Mouse (Mus musculus): ENCODE measurements around the gene Jaml. TPM values are rescaled to one million over a fixed set of nuclear protein-coding genes. Genes with fewer than 3 reads are reported as not detected.

The Jaml gene
- polyA plus RNA-seq, 1 experiment from 2014 or later = 0.70 TPM

- DNase-seq (ENCODE audit: low spot score) = no peak
- Histone ChIP-seq H3K27ac (no peak overlapping the region), H3K9ac (ENCODE audit: low read depth, low read length) (no peak overlapping the region), H3K4me3 (replicated peaks; ENCODE audit: low read depth, low read length) (no peak overlapping the region), H3K9me3 (replicated peaks; ENCODE audit: low read length) (no peaks in the 10 kb centered on the region), H3K4me1 (replicated peaks; ENCODE audit: insufficient read depth, low read length) (no peaks in the 10 kb centered on the region), H3K36me3 (ENCODE audit: insufficient read depth, low read length) (no peaks in the 10 kb centered on the region), H3K4me2 (ENCODE audit: low read length) (no peak overlapping the region), H3K27me3 (ENCODE audit: insufficient read depth, low read length) (no peaks in the 10 kb centered on the region)
- WGBS = 63% methylated on average over 6 of the region's 6 CpGs
- ATAC-seq (replicated peaks; ENCODE audit: low FRiP score, low read depth) = no peak
- no peak for TF ChIP-seq CTCF (IDR thresholded peaks at IDR 0.05; ENCODE audit: low read depth)
These were observed 14.6 kb upstream of the Jaml start for GRCm38 (mm10) chr9:45064421-45064820.

- Histone ChIP-seq H3K4me2 (ENCODE audit: low read length) (no peak overlapping the region), H3K9me3 (replicated peaks; ENCODE audit: low read length) (no peaks in the 10 kb centered on the region), H3K4me3 (replicated peaks; ENCODE audit: low read depth, low read length) (no peak overlapping the region), H3K27me3 (ENCODE audit: insufficient read depth, low read length) (no peaks in the 10 kb centered on the region), H3K27ac (no peak overlapping the region), H3K36me3 (ENCODE audit: insufficient read depth, low read length) (no peaks in the 10 kb centered on the region), H3K9ac (ENCODE audit: low read depth, low read length) (no peak overlapping the region), H3K4me1 (replicated peaks; ENCODE audit: insufficient read depth, low read length) (no peaks in the 10 kb centered on the region)
- WGBS = 71% methylated on average over 4 of the region's 4 CpGs
- no peak for TF ChIP-seq CTCF (IDR thresholded peaks at IDR 0.05; ENCODE audit: low read depth)
- ATAC-seq (replicated peaks; ENCODE audit: low FRiP score, low read depth) = no peak
- DNase-seq (ENCODE audit: low spot score) = no peak
These were observed 12.2 kb upstream of the Jaml start for GRCm38 (mm10) chr9:45066735-45067134.

GRCm38 (mm10) chr9:45071800-45072199, 7.2 kb upstream of the Jaml start:
- Histone ChIP-seq H3K9ac (ENCODE audit: low read depth, low read length) (no peak overlapping the region), H3K36me3 (ENCODE audit: insufficient read depth, low read length) (no peaks in the 10 kb centered on the region), H3K9me3 (replicated peaks; ENCODE audit: low read length) (no peaks in the 10 kb centered on the region), H3K27ac (no peak overlapping the region), H3K4me2 (ENCODE audit: low read length) (no peak overlapping the region), H3K4me3 (replicated peaks; ENCODE audit: low read depth, low read length) (no peak overlapping the region), H3K27me3 (ENCODE audit: insufficient read depth, low read length) (no peaks in the 10 kb centered on the region), H3K4me1 (replicated peaks; ENCODE audit: insufficient read depth, low read length) (no peaks in the 10 kb centered on the region)
- 57% methylated on average over 3 of the region's 3 CpGs for WGBS
- no peak for TF ChIP-seq CTCF (IDR thresholded peaks at IDR 0.05; ENCODE audit: low read depth)
- ATAC-seq (replicated peaks; ENCODE audit: low FRiP score, low read depth) = no peak
- no peak for DNase-seq (ENCODE audit: low spot score)

- Histone ChIP-seq H3K9ac (ENCODE audit: low read depth, low read length) (no peak overlapping the region), H3K4me3 (replicated peaks; ENCODE audit: low read depth, low read length) (no peak overlapping the region), H3K27me3 (ENCODE audit: insufficient read depth, low read length) (no peaks in the 10 kb centered on the region), H3K4me2 (ENCODE audit: low read length) (no peak overlapping the region), H3K36me3 (ENCODE audit: insufficient read depth, low read length) (no peaks in the 10 kb centered on the region), H3K27ac (no peak overlapping the region), H3K9me3 (replicated peaks; ENCODE audit: low read length) (no peaks in the 10 kb centered on the region), H3K4me1 (replicated peaks; ENCODE audit: insufficient read depth, low read length) (no peaks in the 10 kb centered on the region)
- DNase-seq (ENCODE audit: low spot score) (no peak), ATAC-seq (replicated peaks; ENCODE audit: low FRiP score, low read depth) (no peak)
- TF ChIP-seq CTCF (IDR thresholded peaks at IDR 0.05; ENCODE audit: low read depth) = no peak
- WGBS = 68% methylated on average over 3 of the region's 3 CpGs
These were observed 1.1 kb upstream of the Jaml start for GRCm38 (mm10) chr9:45077859-45078258.

DNA sequence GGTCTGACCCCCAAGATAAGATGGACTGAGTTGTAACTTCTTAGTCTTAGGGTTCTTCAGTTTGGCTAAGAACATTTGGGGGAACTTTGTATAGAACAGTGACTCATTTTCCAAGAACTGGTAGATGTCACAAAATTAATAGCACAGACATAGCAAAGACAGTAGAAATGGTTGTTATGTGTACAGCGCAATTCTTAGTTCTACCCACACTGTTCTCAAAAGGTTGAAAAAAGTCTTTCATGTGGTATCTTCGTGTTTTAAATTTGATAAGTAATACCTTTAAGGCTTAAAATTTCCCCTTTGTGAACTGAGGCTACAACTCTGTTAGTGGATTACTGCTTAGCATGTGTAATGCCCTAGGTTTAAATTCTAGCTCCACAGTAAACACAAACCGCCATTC, 4.1 kb downstream of the Jaml start:
- DNase-seq (ENCODE audit: low spot score) (no peak), ATAC-seq (replicated peaks; ENCODE audit: low FRiP score, low read depth) (no peak)
- TF ChIP-seq CTCF (IDR thresholded peaks at IDR 0.05; ENCODE audit: low read depth) = no peak
- 87% methylated on average over 3 of the region's 3 CpGs for WGBS
- no peak overlapping the region for H3K9ac ChIP-seq (ENCODE audit: low read depth, low read length)
- H3K27me3 ChIP-seq (ENCODE audit: insufficient read depth, low read length) = no peaks in the 10 kb centered on the region
- no peaks in the 10 kb centered on the region for H3K36me3 ChIP-seq (ENCODE audit: insufficient read depth, low read length)
- no peaks in the 10 kb centered on the region for H3K4me1 ChIP-seq (replicated peaks; ENCODE audit: insufficient read depth, low read length)
- H3K4me3 ChIP-seq (replicated peaks; ENCODE audit: low read depth, low read length) = no peak overlapping the region
- H3K27ac ChIP-seq = no peak overlapping the region
- no peaks in the 10 kb centered on the region for H3K9me3 ChIP-seq (replicated peaks; ENCODE audit: low read length)
- H3K4me2 ChIP-seq (ENCODE audit: low read length) = no peak overlapping the region

DNA sequence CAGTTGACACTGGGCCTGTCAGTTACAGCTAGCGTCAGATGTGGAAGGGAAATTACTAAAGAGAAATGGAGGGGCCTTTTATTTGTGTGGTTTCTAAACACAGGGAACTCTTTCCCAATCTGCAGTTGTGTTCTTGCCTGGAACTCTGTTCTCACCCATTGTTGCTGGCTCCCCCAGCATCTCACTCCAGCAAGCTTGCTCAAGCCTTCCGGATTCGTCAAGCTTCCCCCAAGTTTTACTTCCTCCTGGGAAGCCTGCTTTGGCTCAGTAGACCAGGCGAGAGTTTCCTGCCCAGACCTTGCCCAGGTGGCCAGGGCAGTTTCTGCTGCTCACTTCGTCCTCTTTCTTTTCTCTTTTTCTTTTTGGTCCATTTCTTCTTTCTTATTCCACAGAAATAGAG, 5.6 kb downstream of the Jaml start:
- no peak for ATAC-seq (replicated peaks; ENCODE audit: low FRiP score, low read depth)
- no peaks in the 10 kb centered on the region for H3K27me3 ChIP-seq (ENCODE audit: insufficient read depth, low read length)
- no peaks in the 10 kb centered on the region for H3K36me3 ChIP-seq (ENCODE audit: insufficient read depth, low read length)
- H3K9me3 ChIP-seq (replicated peaks; ENCODE audit: low read length) = no peaks in the 10 kb centered on the region
- H3K9ac ChIP-seq (ENCODE audit: low read depth, low read length) = no peak overlapping the region
- no peak for DNase-seq (ENCODE audit: low spot score)
- H3K4me3 ChIP-seq (replicated peaks; ENCODE audit: low read depth, low read length) = no peak overlapping the region
- no peaks in the 10 kb centered on the region for H3K4me1 ChIP-seq (replicated peaks; ENCODE audit: insufficient read depth, low read length)
- 73% methylated on average over 5 of the region's 5 CpGs for WGBS
- no peak for TF ChIP-seq CTCF (IDR thresholded peaks at IDR 0.05; ENCODE audit: low read depth)
- H3K27ac ChIP-seq = no peak overlapping the region
- H3K4me2 ChIP-seq (ENCODE audit: low read length) = no peak overlapping the region
